Mouse (Mus musculus) mouse trophoblast stem cell (cell line): ENCODE measurements around the gene Prorsd1.

ENCODE experiments used
- in situ Hi-C, 2 experiments: fragments of 300-500 bp; cut with MseI, MboI; formaldehyde crosslinking; loops; 2 replicates in 1 of 2; 3 replicates in 1 of 2; pipeline ENCODE4 v1.15.1; 2025

Gene Prorsd1

GRCm38 (mm10) chr11:29503948-29504893 is 10.6 kb downstream of the Prorsd1 start:
- in situ Hi-C loops = no loop called here

GRCm38 (mm10) chr11:29496962-29497361 is 17.9 kb downstream of the Prorsd1 start:
- in situ Hi-C loops = loop anchor here in 1 of 2 experiments (25.0 kb wide), 1 partner anchor 235 kb away; no protein-coding TSS in a partner anchor

GRCm38 (mm10) chr11:29493135-29493534 is 21.7 kb downstream of the Prorsd1 start:
- in situ Hi-C loops = loop anchor here in 1 of 2 experiments (25.0 kb wide), 1 partner anchor 231 kb away; no protein-coding TSS in a partner anchor

- in situ Hi-C loops = loop anchor here in 1 of 2 experiments (25.0 kb wide), 1 partner anchor 212 kb away; no protein-coding TSS in a partner anchor
Observed at GRCm38 (mm10) chr11:29474676-29475075, 40.2 kb downstream of the Prorsd1 start.
